Mouse (Mus musculus) cerebellum, postnatal 10 days (tissue): Measurements from ENCODE around the gene Zfp143.
"Not testable (repeated sequence)": the region's sequence is repeated elsewhere in the genome, so short reads cannot be mapped to it uniquely, and the experiment has no call there.

Experiments used
- DNase-seq, 2 experiments: peaks; one replicate each; pipeline ENCODE4 v3.0.0; 2021; ENCODE audit warnings: mixed read lengths in 2 of 2

Zfp143 gene

DNA sequence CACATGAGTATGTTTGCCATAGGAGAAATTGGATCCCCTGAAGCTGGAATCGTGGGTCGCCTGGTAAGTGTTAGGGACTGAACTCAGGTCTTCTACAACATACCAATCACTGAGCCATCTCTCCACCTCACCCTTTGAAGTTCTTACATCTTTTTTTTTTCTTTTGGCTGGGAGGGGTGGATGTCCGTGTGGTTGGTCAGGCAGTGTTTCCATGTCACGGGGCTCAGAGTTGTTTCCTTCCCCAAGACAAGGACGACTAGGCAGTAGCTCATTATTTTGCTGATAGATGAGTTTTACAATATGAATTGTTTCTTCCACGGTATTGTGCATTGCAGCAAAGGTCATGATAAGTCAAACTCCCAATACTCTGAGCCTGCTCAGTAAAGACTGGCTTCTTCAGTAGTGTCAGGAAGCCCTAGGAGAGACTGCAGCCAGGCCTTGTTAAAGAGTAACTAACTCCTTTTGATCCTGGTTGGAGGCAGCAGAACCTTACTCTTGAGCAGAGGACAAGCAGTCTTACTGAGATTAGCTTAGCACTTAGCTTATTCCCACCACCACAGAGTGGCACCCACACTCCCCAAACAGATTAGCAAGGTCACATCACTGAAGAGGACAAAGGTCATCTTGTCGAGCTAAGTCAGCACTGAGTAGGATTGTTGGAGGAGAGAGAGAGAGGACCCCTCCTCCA, 36.2 kb downstream of the Zfp143 start:
- no peak for DNase-seq

DNA sequence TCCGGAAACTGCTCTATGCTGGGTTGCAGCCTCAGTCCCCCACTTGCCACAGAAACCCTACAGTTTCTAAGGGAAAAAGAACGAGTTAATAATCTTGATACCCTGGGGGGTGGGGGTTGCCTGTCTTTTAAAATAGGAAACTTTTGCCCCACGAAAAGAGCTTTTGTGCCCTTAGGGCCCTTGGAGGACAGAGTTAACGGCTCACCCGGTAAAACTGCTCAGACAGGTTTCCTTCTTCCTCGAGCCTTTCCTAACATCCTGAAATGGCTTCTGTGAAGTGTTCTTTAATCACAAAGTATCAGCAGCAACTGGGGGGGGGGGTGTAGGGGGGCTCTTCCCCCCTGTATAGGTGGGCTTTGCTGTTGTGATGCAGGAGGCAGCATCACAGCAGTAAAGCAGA, 39.8 kb downstream of the Zfp143 start:
- DNase-seq = no peak

GRCm38 (mm10) chr7:110101266-110101665, 40.2 kb downstream of the Zfp143 start:
- DNase-seq = no peak

GRCm38 (mm10) chr7:110105041-110105440, 44.0 kb downstream of the Zfp143 start:
- DNase-seq = no peak

DNA sequence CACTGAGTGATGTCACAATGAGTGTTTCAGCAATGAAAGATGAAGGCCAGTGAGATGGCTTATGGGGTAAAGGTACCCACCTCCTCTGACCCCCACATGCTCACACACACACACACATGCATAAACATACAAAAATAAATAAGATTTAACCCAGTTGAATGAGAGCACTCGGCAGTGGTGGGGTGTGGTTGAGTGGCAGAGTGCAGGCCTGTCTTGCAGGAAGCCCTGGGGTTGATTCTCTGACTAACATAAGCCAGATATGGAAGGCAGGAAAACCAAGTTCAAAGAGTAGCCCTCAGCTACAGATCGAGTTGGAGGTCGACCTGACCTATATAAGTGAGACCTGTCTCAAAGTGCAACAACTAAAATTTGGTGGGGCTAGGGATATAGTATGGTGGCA, 45.6 kb downstream of the Zfp143 start:
- no peak for DNase-seq

DNA sequence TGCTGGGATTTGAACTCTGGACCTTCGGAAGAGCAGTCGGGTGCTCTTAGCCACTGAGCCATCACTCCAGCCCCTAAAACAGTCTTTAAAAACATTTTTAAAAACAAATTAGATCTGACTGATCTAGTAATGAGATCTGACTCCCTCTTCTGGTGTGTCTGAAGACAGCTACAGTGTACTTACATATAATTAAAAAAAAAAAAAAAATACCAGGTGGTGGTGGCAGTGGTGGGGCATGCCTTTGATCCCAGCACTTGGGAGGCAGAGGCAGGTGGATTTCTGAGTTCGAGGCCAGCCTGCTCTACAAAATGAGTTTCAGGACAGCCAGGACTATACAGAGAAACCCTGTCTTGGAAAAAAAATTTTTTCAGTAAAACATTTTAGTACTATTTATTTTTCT, 47.5 kb downstream of the Zfp143 start:
- not testable (repeated sequence) for DNase-seq

GRCm38 (mm10) chr7:110108967-110109610, 48.1 kb downstream of the Zfp143 start:
- peak; percentile 49 to 59 for DNase-seq

- DNase-seq = peak in 1 of 2 experiments; percentile 17
Measured at GRCm38 (mm10) chr7:110110061-110110656, 49.1 kb downstream of the Zfp143 start.

- no peak for DNase-seq
Measured at GRCm38 (mm10) chr7:110114699-110115098, 53.7 kb downstream of the Zfp143 start.

DNA sequence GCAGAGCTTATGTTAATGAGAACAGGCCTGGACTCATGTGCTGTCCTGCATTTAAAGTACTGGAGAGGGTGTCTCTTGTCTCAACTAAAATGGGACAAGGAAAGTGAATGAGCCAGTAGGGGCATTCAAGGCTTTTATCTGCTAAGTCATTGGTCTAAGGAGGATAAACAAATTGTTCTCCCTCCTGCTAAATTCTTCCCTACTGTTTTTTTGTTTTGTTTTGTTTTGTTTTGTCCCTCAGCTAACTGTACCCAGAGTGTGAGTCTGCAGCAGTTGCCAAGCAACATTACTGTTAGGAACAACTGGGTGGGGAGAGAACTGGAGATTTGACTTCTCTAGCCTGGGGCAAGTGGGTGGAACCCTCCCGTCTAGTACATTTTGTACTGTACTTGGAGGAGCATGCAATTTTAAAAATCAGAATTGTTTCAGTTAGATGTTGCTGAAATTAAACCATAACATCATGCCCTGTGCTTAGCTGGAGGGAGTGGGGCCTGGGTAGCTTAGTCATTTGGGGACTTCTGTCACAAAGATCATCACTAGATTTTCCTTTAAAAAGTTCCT, 55.8 kb downstream of the Zfp143 start:
- DNase-seq = no peak

DNA sequence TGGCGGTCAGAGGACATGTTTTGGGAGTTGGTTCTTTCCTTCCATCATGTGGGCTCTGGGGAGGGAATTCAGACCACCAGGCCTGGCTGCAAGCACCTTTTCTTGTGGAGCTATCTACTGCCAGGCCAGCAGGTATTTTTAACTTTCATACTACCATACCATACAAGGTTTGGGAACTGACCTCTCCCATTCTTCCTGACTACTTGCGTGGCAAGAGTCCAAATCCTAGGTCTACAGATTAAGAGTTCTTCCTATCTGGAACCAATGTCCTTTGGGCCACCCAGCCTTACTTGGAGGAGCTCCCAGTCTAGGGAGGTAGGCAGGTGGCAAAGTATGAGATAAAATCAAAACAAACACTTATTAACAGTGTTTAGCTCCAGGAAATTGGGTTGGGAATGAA, 57.4 kb downstream of the Zfp143 start:
- DNase-seq = no peak

- no peak for DNase-seq
Measured at GRCm38 (mm10) chr7:110120157-110120784, 59.3 kb downstream of the Zfp143 start.

DNA sequence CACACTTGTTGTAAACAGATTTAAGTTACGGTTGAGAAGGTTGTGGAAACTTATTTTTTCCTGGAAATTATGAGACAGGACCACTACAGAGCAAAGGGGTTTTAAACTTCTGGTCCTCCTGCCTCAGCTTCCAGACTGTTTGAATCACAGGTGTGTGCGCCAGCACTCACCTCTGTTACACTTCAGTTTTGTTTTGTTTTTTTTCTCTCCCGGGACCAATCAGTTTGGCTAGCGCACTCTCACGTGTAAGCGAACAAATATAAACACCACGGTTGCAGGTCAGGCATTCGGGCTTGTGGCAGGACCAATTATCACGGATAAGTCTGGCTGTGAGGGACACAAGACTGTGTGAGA, 60.1 kb downstream of the Zfp143 start:
- no peak for DNase-seq

GRCm38 (mm10) chr7:110121516-110122288, 60.7 kb downstream of the Zfp143 start, which contains the start of gene Wee1:
TSS of gene Wee1 (plus strand) at chr7:110122046.
- peak; percentile 99 to 100 for DNase-seq

DNA sequence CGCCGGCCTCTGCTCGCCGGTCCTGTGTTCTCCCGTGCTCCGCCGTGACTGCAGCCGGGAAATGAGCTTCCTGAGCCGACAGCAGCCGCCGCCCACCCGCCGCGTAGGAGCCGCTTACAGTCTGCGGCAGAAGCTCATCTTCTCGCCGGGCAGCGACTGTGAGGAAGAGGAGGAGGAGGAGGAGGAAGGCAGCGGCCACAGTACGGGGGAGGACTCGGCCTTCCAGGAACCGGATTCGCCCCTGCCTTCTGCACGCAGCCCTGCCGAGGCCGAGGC, 61.2 kb downstream of the Zfp143 start:
- no peak for DNase-seq

DNA sequence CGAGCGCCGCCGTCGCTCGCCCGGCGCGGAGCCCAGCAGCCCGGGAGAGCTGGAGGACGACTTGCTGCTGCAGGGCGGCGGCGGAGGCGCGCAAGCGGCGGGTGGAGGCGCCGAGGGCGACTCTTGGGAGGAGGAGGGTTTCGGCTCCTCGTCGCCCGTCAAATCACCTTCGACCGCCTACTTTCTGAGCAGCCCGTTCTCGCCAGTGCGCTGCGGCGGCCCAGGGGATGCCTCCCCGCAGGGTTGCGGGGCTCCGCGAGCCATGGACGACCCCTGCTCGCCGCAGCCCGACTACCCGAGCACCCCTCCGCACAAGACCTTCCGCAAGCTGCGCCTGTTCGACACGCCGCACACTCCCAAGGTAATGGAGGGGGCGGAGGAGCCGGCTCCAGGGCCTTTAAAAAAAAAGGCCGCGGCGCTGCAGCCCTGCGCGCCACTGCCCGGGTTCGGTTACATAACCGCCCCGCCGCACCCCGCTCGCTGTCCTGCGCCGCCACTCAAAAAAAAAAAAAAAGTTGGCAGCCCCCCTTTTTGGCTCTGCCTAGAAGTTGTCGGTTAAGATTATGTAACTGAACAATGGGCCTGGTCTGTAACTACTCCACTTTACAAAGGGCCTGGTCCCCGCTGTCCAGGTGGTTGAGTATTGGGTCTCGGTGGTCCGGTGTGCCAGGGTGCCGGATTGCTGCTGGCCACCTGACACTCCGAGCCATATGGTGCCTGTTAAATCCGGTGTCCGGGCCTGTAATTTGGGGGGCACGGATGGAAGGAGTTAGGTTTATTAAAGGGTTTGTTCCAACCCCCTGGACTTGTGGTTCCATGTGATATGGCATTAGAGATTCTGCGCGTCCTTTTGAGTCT, 61.8 kb downstream of the Zfp143 start:
- DNase-seq = peak; percentile 66 to 72

GRCm38 (mm10) chr7:110123844-110124555, 63.0 kb downstream of the Zfp143 start:
- DNase-seq = peak in 1 of 2 experiments; percentile 6

GRCm38 (mm10) chr7:110128566-110128965, 67.5 kb downstream of the Zfp143 start:
- DNase-seq = no peak

- not testable (repeated sequence) for DNase-seq
Measured at GRCm38 (mm10) chr7:110132272-110132671, 71.3 kb downstream of the Zfp143 start.

DNA sequence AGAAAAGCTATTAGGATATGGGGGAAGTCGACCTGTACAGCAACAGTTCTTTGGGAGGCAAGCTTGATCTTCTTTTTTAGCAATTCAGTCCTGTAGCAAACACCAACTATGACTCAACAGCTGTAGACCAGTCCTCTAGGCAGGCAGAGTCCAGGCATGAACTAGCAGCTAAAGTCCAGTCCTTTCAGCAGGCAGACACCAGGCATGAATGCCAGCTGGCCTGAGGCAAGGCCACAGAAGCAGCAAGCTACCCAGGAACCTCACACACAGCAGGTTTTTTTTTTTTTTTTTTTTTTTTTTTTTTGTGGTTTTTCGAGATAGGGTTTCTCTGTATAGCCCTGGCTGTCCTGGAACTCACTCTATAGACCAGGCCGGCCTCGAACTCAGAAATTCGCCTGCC, 73.0 kb downstream of the Zfp143 start:
- DNase-seq = no peak

- no peak for DNase-seq
Measured at GRCm38 (mm10) chr7:110138538-110138937, 77.5 kb downstream of the Zfp143 start.
